Mouse (Mus musculus) lung, adult 2 months (tissue): ENCODE measurements around the gene Olfr49. TPM values are rescaled to one million over a fixed set of nuclear protein-coding genes. Genes with fewer than 3 reads are reported as not detected.

Source experiments
- DNase-seq: peaks from one replicate; pipeline ENCODE4 v3.0.0; 2022
- H3K4me1 ChIP-seq: fragments of 200-500 bp; 2 replicates; pipeline ENCODE4 v1.6.1; 2011; ENCODE audit warnings: low read length; ENCODE audit not compliant: control insufficient read depth, insufficient read depth
- H3K4me3 ChIP-seq: fragments of 200-500 bp; replicated peaks from 2 replicates; pipeline ENCODE3; 2011; ENCODE audit warnings: low read depth, mild to moderate bottlenecking, control low read depth, low read length; ENCODE audit errors: extremely low read depth
- CTCF ChIP-seq: fragments of 200-500 bp; IDR thresholded peaks from 2 replicates; pipeline ENCODE4 v1.5.1; 2011; ENCODE audit warnings: mild to moderate bottlenecking, low read length, control low read depth; ENCODE audit not compliant: insufficient read depth
- POLR2A ChIP-seq: fragments of 200-500 bp; IDR thresholded peaks from 2 replicates; pipeline ENCODE4 v1.6.1; 2011; ENCODE audit warnings: low read depth, mild to moderate bottlenecking, control low read depth, low read length, borderline replicate concordance; ENCODE audit errors: extremely low read depth
- WGBS: fragments of 180-500 bp; shearing (Covaris S2); methylation state at CpG from one replicate; pipeline ENCODE4 v1.1.7; 2018; 5-methylcytosine and 5-hydroxymethylcytosine counted together
- polyA plus RNA-seq: library from polyadenylated mRNA; depleted of rRNA; stranded (reverse); fragments of >200 nt; gene quantifications from 2 replicates; pipeline ENCODE4 v1.2.3, GENCODE M21; 2012; rRNA removed

Olfr49 gene
- polyA plus RNA-seq, result not detected in 2 replicates

- no peak for DNase-seq
- TF ChIP-seq CTCF (no peak), POLR2A (no peak)
- WGBS, result 59% methylated on average over 1 of the region's 1 CpGs
- no peaks in the 10 kb centered on the region for H3K4me1 ChIP-seq
- no peak within 1 kb of the TSS for H3K4me3 ChIP-seq
Measured at GRCm38 (mm10) chr14:54284839-54285238, at the start of gene Olfr49. TSS of gene Olfr49 (minus strand) at chr14:54284939.

GRCm38 (mm10) chr14:54333452-54334189 lies 48.9 kb upstream of the Olfr49 start:
- WGBS, result 50% methylated on average over 8 of the region's 8 CpGs
- TF ChIP-seq POLR2A, result no peak
- TF ChIP-seq CTCF, result no peak
- Histone ChIP-seq H3K4me3 (no peak overlapping the region), H3K4me1 (0 out of 2 replicates have a peak, but pooled peaks cover 2% of the 10 kb centered on the region)
- DNase-seq, result no peak

- no peak for TF ChIP-seq POLR2A
- TF ChIP-seq CTCF, result no peak
- no peak overlapping the region for H3K4me3 ChIP-seq
- 84% methylated on average over 5 of the region's 5 CpGs for WGBS
- 0 out of 2 replicates have a peak, but pooled peaks cover 2% of the 10 kb centered on the region for H3K4me1 ChIP-seq
- no peak for DNase-seq
Measured at GRCm38 (mm10) chr14:54332176-54333074, 47.7 kb upstream of the Olfr49 start.

- no peak for DNase-seq
- Histone ChIP-seq H3K4me3 (no peak overlapping the region), H3K4me1 (0 out of 2 replicates have a peak, but pooled peaks cover 2% of the 10 kb centered on the region)
- TF ChIP-seq CTCF (no peak), POLR2A (no peak)
- 83% methylated on average over 1 of the region's 1 CpGs for WGBS
Measured at GRCm38 (mm10) chr14:54331178-54331577, 46.4 kb upstream of the Olfr49 start.

GRCm38 (mm10) chr14:54329201-54329600 lies 44.5 kb upstream of the Olfr49 start:
- no peak overlapping the region for H3K4me3 ChIP-seq
- no peak for DNase-seq
- 51% methylated on average over 9 of the region's 9 CpGs for WGBS
- no peaks in the 10 kb centered on the region for H3K4me1 ChIP-seq
- TF ChIP-seq CTCF (no peak), POLR2A (no peak)

- DNase-seq, result no peak
- 70% methylated on average over 2 of the region's 2 CpGs for WGBS
- H3K4me1 ChIP-seq, result no peaks in the 10 kb centered on the region
- H3K4me3 ChIP-seq, result no peak overlapping the region
- no peak for TF ChIP-seq CTCF
- no peak for TF ChIP-seq POLR2A
Measured at GRCm38 (mm10) chr14:54328548-54328947, 43.8 kb upstream of the Olfr49 start.

GRCm38 (mm10) chr14:54324486-54324885 lies 39.7 kb upstream of the Olfr49 start:
- TF ChIP-seq CTCF (no peak), POLR2A (no peak)
- DNase-seq, result no peak
- H3K4me1 ChIP-seq, result no peaks in the 10 kb centered on the region
- H3K4me3 ChIP-seq, result no peak overlapping the region
- 75% methylated on average over 5 of the region's 5 CpGs for WGBS

GRCm38 (mm10) chr14:54321556-54322376 lies 37.0 kb upstream of the Olfr49 start:
- TF ChIP-seq POLR2A (no peak), CTCF (no peak)
- no peak for DNase-seq
- Histone ChIP-seq H3K4me1 (no peaks in the 10 kb centered on the region), H3K4me3 (no peak overlapping the region)
- WGBS, result 60% methylated on average over 18 of the region's 18 CpGs

- no peak for DNase-seq
- Histone ChIP-seq H3K4me3 (no peak overlapping the region), H3K4me1 (no peaks in the 10 kb centered on the region)
- TF ChIP-seq CTCF (no peak), POLR2A (no peak)
- 51% methylated on average over 3 of the region's 3 CpGs for WGBS
Measured at GRCm38 (mm10) chr14:54311763-54312162, 27.0 kb upstream of the Olfr49 start.
